Mouse (Mus musculus): ENCODE measurements around the gene Fads3. TPM values are rescaled to one million over a fixed set of nuclear protein-coding genes. Genes with fewer than 3 reads are reported as not detected.

Fads3 gene
- total and polyA plus RNA-seq, 2 experiments from 2014 or later = 23.3 to 106 TPM

- no peak overlapping the region for H3K27ac ChIP-seq (ENCODE audit: low read depth)
- TF ChIP-seq EP300 (IDR thresholded peaks at IDR 0.05; ENCODE audit: low read depth) = no peak
- H3K27me3 ChIP-seq (ENCODE audit: control insufficient read depth, insufficient read depth, low read length) = no peaks in the 10 kb centered on the region
Measured at GRCm38 (mm10) chr19:10054361-10055075, 13.1 kb downstream of the Fads3 start.

GRCm38 (mm10) chr19:10055261-10055660 lies 13.9 kb downstream of the Fads3 start:
- Histone ChIP-seq H3K4me2 (ENCODE audit: low read depth, low read length) (no peak overlapping the region), H3K4me3 (ENCODE audit: low read depth, low read length) (no peak overlapping the region), H3K4me1 (ENCODE audit: control insufficient read depth, insufficient read depth) (peaks cover 14% of the 10 kb centered on the region), H3K36me3 (replicated peaks; ENCODE audit: control insufficient read depth, insufficient read depth, low read length) (peaks cover 75% of the 10 kb centered on the region), H3K27ac (ENCODE audit: low read depth) (no peak overlapping the region), H3K9ac (replicated peaks; ENCODE audit: low read depth, low read length) (no peak overlapping the region), H3K27me3 (ENCODE audit: control insufficient read depth, insufficient read depth, low read length) (no peaks in the 10 kb centered on the region), H3K9me3 (replicated peaks; ENCODE audit: control insufficient read depth, low read length) (no peaks in the 10 kb centered on the region)
- no peak for TF ChIP-seq CTCF (IDR thresholded peaks at IDR 0.05; ENCODE audit: low read depth)
- TF ChIP-seq EP300 (IDR thresholded peaks at IDR 0.05; ENCODE audit: low read depth) = no peak
- 72% methylated on average over 3 of the region's 3 CpGs for WGBS
- DNase-seq (ENCODE audit: low spot score) = no peak
- no peak for ATAC-seq (ENCODE audit: insufficient read depth, low read depth)

More at GRCm38 (mm10) chr19:10054361-10055075, 13.1 kb downstream of the Fads3 start:
- Histone ChIP-seq H3K4me2 (ENCODE audit: low read depth, low read length) (no peak overlapping the region), H3K4me1 (ENCODE audit: control insufficient read depth, insufficient read depth) (peaks cover 18% of the 10 kb centered on the region), H3K9me3 (replicated peaks; ENCODE audit: control insufficient read depth, low read length) (no peaks in the 10 kb centered on the region), H3K36me3 (replicated peaks; ENCODE audit: control insufficient read depth, insufficient read depth, low read length) (peaks cover 75% of the 10 kb centered on the region), H3K4me3 (ENCODE audit: low read depth, low read length) (no peak overlapping the region), H3K9ac (replicated peaks; ENCODE audit: low read depth, low read length) (no peak overlapping the region)
- no peak for ATAC-seq (ENCODE audit: insufficient read depth, low read depth)
- WGBS = 84% methylated on average over 6 of the region's 6 CpGs
- DNase-seq (ENCODE audit: low spot score) = no peak

DNA sequence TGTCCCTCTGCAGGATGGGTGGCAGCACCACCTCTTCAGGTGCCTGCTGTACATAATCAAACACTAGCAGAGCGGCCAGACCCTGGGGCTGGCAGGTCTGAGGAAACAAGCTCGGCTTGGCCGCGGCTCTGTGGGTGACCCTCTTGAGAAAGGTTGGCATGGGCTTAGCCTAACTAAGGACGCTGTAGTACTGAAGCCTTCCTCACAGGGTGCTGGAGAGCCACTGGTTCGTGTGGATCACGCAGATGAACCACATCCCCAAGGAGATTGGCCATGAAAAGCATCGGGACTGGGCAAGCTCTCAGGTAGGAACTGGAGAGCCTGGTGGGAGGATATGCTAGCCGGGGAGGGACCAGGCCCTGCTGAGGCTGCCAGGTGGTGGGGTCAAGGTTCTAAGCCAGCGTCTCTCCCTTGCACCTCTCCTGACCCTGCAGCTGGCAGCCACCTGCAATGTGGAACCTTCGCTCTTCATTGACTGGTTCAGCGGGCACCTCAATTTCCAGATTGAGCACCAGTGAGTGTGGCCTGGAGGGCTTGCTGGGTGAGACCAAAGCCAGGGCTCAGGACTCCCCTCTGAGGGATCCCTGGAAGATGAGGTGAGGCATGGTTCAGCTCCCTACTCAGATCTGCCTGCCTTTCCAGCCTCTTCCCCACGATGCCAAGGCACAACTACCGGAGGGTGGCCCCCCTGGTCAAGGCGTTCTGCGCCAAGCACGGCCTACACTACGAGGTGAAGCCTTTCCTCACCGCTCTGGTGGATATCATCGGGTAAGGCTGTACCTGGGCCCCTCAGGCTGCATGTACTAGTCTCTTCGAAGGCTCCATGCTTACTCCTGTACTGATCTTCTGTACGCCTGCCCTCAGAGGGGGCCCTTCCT lies 14.7 kb downstream of the Fads3 start:
- TF ChIP-seq EP300 (IDR thresholded peaks at IDR 0.05; ENCODE audit: low read depth) (no peak), CTCF (IDR thresholded peaks at IDR 0.05; ENCODE audit: low read depth) (no peak)

DNA sequence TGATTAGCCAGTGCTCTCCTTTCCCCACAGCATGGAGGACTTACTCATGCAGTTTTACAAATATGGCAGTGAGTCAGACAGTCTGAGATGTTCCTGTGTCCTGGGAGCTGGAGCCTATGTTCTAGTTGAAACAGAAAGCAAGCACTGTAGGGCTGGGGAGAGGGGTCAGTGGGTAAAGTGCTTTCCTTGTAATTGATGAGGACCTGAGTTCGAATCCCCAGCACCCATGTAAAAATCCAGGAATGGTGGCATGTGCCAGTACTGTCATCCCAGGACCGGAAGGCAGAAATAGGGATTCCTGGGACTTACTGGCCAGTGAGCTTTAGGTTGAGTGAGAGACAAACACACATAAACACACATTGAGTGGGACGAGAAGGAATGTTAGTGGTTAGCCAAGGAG lies 15.3 kb downstream of the Fads3 start:
- Histone ChIP-seq H3K36me3 (replicated peaks; ENCODE audit: control insufficient read depth, insufficient read depth, low read length) (peaks cover 76% of the 10 kb centered on the region), H3K27me3 (ENCODE audit: control insufficient read depth, insufficient read depth, low read length) (no peaks in the 10 kb centered on the region), H3K9me3 (replicated peaks; ENCODE audit: control insufficient read depth, low read length) (no peaks in the 10 kb centered on the region), H3K4me1 (ENCODE audit: control insufficient read depth, insufficient read depth) (peaks cover 4% of the 10 kb centered on the region; the same call in 1 of the 2 replicates), H3K4me3 (ENCODE audit: low read depth, low read length) (no peak overlapping the region), H3K27ac (ENCODE audit: low read depth) (no peak overlapping the region), H3K4me2 (ENCODE audit: low read depth, low read length) (no peak overlapping the region), H3K9ac (replicated peaks; ENCODE audit: low read depth, low read length) (no peak overlapping the region)
- DNase-seq (ENCODE audit: low spot score) = no peak
- 88% methylated on average over 3 of the region's 3 CpGs for WGBS
- no peak for ATAC-seq (ENCODE audit: insufficient read depth, low read depth)
- TF ChIP-seq EP300 (IDR thresholded peaks at IDR 0.05; ENCODE audit: low read depth) (no peak), CTCF (IDR thresholded peaks at IDR 0.05; ENCODE audit: low read depth) (no peak)

More for the DNA sequence above, 14.7 kb downstream of the Fads3 start:
- Histone ChIP-seq H3K9me3 (replicated peaks; ENCODE audit: control insufficient read depth, low read length) (no peaks in the 10 kb centered on the region), H3K9ac (replicated peaks; ENCODE audit: low read depth, low read length) (no peak overlapping the region), H3K36me3 (replicated peaks; ENCODE audit: control insufficient read depth, insufficient read depth, low read length) (peaks cover 75% of the 10 kb centered on the region), H3K4me1 (ENCODE audit: control insufficient read depth, insufficient read depth) (peaks cover 7% of the 10 kb centered on the region; the same call in 1 of the 2 replicates), H3K4me2 (ENCODE audit: low read depth, low read length) (no peak overlapping the region), H3K27me3 (ENCODE audit: control insufficient read depth, insufficient read depth, low read length) (no peaks in the 10 kb centered on the region), H3K27ac (ENCODE audit: low read depth) (no peak overlapping the region), H3K4me3 (ENCODE audit: low read depth, low read length) (no peak overlapping the region)
- DNase-seq (ENCODE audit: low spot score) = no peak
- no peak for ATAC-seq (ENCODE audit: insufficient read depth, low read depth)
- 87% methylated on average over 22 of the region's 22 CpGs for WGBS

DNA sequence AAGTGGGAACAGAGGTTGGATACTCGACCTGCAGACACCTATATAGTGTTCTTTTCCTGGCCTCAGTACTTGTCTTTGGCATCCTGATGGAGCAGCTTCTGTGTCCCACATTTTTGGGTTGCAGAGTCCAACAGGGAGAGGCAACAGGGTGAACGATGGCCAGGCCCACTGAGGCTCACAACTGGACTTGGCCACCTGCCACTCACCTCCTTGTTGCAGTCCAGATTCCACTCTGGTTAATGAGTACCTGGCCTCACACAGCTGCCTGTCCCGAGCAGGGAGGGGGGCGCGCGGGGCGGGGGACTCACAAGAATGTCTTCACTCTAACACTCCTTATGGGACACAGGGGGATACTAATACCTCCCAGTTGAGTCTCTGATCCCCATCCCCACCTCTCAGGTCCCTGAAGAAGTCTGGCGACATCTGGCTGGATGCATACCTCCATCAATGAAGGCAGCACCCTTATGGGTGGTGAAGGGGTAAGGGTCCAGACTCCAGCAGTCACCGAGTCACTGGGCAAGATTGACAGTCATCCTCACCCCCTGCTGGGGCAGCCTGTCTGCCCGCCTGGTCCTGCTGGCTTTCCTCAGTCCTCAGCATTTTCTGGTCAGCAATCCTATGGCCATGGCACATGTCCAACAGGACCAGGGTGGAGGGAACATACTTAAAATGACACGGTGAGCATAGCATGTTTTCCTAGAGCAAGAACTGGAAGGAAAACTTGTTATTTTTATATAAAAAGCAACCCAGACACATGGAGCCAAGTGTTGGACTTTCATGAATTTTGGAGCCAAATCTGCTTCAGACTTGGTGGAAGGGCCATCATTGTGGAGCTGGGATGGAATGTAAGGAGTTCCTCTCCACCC lies 16.4 kb downstream of the Fads3 start:
- H3K4me2 ChIP-seq (ENCODE audit: low read depth, low read length) = no peak overlapping the region
- H3K27ac ChIP-seq (ENCODE audit: low read depth) = no peak overlapping the region
- WGBS = 64% methylated on average over 11 of the region's 11 CpGs

More for the DNA sequence above, 16.4 kb downstream of the Fads3 start:
- no peaks in the 10 kb centered on the region for H3K27me3 ChIP-seq (ENCODE audit: control insufficient read depth, insufficient read depth, low read length)
- no peak overlapping the region for H3K9ac ChIP-seq (replicated peaks; ENCODE audit: low read depth, low read length)
- peaks cover 4% of the 10 kb centered on the region; the same call in 1 of the 2 replicates for H3K4me1 ChIP-seq (ENCODE audit: control insufficient read depth, insufficient read depth)
- DNase-seq (ENCODE audit: low spot score) (no peak), ATAC-seq (ENCODE audit: insufficient read depth, low read depth) (no peak)
- peaks cover 72% of the 10 kb centered on the region for H3K36me3 ChIP-seq (replicated peaks; ENCODE audit: control insufficient read depth, insufficient read depth, low read length)
- no peak overlapping the region for H3K4me3 ChIP-seq (ENCODE audit: low read depth, low read length)
- TF ChIP-seq CTCF (IDR thresholded peaks at IDR 0.05; ENCODE audit: low read depth) (no peak), EP300 (IDR thresholded peaks at IDR 0.05; ENCODE audit: low read depth) (no peak)
- no peaks in the 10 kb centered on the region for H3K9me3 ChIP-seq (replicated peaks; ENCODE audit: control insufficient read depth, low read length)

All from heart, postnatal 0 days (tissue).